Mouse (Mus musculus): ENCODE results near the gene Matn1. TPM values are rescaled to one million over a fixed set of nuclear protein-coding genes. Genes with fewer than 3 reads are reported as not detected.

Gene Matn1
- polyA plus RNA-seq, 1 experiment from 2014 or later = 0.39 TPM

DNA sequence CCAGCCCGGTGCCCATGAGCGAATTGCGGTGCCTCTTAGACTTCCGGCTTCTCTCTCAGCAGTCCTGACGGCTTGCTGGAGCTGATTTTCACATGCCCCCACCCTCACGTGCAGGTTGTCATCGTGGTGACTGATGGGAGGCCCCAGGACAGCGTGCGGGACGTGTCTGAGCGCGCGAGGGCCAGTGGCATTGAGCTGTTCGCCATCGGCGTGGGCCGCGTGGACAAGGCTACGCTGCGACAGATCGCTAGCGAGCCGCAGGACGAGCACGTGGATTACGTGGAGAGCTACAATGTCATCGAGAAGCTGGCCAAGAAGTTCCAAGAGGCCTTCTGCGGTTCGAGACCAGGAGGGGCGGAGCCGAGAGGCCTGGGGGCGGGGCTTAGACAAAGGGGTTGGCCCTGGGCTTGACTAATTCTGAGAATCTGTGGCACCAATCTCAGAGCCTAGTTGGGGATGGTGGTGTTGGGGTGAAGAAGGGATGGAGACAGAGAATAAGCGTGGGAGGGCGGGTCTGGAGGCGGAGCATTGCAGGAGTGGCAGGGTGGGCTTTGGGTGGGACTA lies 5.7 kb downstream of the Matn1 start:
- Histone ChIP-seq H3K27me3 (peaks cover 27% of the 10 kb centered on the region), H3K4me3 (no peak overlapping the region), H3K9ac (no peak overlapping the region), H3K9me3 (replicated peaks) (no peaks in the 10 kb centered on the region), H3K27ac (no peak overlapping the region), H3K36me3 (no peaks in the 10 kb centered on the region), H3K4me1 (replicated peaks) (peaks cover 5% of the 10 kb centered on the region), H3K4me2 (no peak overlapping the region)
- 79% methylated on average over 35 of the region's 35 CpGs for WGBS
- no peak for ATAC-seq (replicated peaks; ENCODE audit: insufficient number of reproducible peaks, insufficient read depth, low FRiP score, low read depth)

DNA sequence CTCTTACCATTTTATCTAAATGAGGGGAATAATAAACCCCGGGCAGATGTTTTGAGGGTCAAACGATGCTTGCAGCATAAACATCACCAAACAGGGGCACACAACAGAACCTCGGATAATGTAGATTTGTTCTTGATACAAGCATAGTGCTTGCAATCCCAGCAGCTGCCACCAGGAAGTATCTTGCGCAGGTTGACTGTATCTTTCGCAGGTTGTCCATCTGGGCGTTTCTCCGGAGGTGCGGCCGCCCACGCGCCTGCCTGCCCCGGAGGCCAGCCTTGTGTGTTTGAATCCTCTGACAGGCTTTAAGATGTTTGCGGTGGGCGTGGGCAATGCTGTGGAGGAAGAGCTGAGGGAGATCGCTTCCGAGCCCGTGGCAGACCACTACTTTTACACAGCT lies 8.3 kb downstream of the Matn1 start:
- no peaks in the 10 kb centered on the region for H3K36me3 ChIP-seq
- no peak for ATAC-seq (replicated peaks; ENCODE audit: insufficient number of reproducible peaks, insufficient read depth, low FRiP score, low read depth)
- WGBS = 34% methylated on average over 17 of the region's 17 CpGs
- H3K4me3 ChIP-seq = no peak overlapping the region
- no peaks in the 10 kb centered on the region for H3K4me1 ChIP-seq (replicated peaks)
- H3K27ac ChIP-seq = no peak overlapping the region
- H3K4me2 ChIP-seq = no peak overlapping the region
- H3K9me3 ChIP-seq (replicated peaks) = no peaks in the 10 kb centered on the region
- no peak overlapping the region for H3K9ac ChIP-seq
- peaks cover 29% of the 10 kb centered on the region for H3K27me3 ChIP-seq

DNA sequence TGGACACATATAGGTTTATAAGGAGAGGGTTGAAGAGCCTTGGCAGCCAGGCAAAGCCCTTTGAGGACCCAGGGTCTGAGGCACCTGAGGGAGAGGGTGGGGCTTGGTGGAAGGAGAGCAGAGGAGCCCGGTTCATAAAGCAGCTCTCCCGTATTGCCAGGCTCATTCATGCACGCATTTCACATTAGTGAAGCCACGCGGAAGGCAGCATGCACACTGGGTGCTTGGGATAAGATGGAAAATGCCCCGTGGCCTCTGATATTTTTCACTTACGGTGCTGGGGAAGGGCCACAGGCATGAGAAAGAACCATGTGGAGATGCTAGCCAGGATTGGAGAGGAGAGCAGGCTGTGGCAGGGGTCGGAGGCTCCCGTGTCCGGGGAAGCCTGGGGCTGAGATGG lies 13.0 kb downstream of the Matn1 start:
- H3K9me3 ChIP-seq (replicated peaks) = no peaks in the 10 kb centered on the region
- H3K4me3 ChIP-seq = no peak overlapping the region
- no peak overlapping the region for H3K9ac ChIP-seq
- peaks cover 22% of the 10 kb centered on the region for H3K27me3 ChIP-seq
- no peak overlapping the region for H3K4me2 ChIP-seq
- H3K36me3 ChIP-seq = no peaks in the 10 kb centered on the region
- no peaks in the 10 kb centered on the region for H3K4me1 ChIP-seq (replicated peaks)
- WGBS = 84% methylated on average over 10 of the region's 10 CpGs
- no peak for ATAC-seq (replicated peaks; ENCODE audit: insufficient number of reproducible peaks, insufficient read depth, low FRiP score, low read depth)
- no peak overlapping the region for H3K27ac ChIP-seq

DNA sequence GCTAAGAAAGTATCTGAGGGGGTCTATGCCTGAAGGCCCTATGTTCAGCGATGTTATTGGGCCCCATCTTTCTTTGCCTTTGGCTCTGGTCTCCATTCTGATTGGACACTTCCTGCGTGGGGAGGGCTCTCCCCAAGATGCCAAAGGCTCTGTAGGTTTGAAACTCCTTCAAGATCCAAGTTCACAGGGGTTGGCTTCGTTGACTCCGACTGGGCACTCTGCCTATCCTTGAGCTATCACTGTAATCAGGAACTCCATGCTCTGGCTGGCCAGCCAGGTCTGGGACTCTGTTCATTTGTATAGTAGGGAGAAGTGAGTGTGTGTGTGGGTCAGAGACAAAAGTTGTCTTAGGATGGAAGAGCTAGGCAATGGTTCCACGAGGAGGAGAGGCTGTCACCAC lies 14.6 kb downstream of the Matn1 start:
- WGBS = 49% methylated on average over 5 of the region's 5 CpGs
- Histone ChIP-seq H3K9ac (no peak overlapping the region), H3K27me3 (peaks cover 22% of the 10 kb centered on the region), H3K36me3 (no peaks in the 10 kb centered on the region), H3K9me3 (replicated peaks) (no peaks in the 10 kb centered on the region), H3K4me3 (no peak overlapping the region), H3K4me1 (replicated peaks) (no peaks in the 10 kb centered on the region), H3K4me2 (no peak overlapping the region), H3K27ac (no peak overlapping the region)
- no peak for ATAC-seq (replicated peaks; ENCODE audit: insufficient number of reproducible peaks, insufficient read depth, low FRiP score, low read depth)

DNA sequence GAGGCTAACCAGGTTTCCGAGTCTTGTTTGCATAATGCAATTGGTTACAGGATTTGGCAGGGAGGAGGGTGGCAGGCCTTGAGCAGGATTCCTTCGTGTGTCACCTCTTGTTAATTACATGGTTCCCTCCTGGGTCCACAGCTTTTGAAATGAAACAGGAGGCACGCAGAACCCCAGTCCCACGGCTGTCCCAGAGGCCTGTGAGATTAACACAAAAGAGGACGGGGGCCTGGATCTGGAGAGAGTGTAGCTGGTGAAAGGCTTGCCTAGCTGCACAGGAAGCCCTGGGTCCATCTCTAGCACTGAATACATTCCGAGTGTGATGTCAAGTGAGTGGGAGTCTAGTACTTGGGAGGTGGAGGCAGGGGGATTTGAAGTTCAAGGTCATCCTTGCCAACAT lies 15.5 kb downstream of the Matn1 start:
- Histone ChIP-seq H3K4me1 (replicated peaks) (no peaks in the 10 kb centered on the region), H3K27ac (no peak overlapping the region), H3K4me3 (no peak overlapping the region), H3K9ac (no peak overlapping the region), H3K4me2 (no peak overlapping the region), H3K9me3 (replicated peaks) (no peaks in the 10 kb centered on the region), H3K36me3 (no peaks in the 10 kb centered on the region), H3K27me3 (peaks cover 21% of the 10 kb centered on the region)
- WGBS = 49% methylated on average over 6 of the region's 6 CpGs
- ATAC-seq (replicated peaks; ENCODE audit: insufficient number of reproducible peaks, insufficient read depth, low FRiP score, low read depth) = no peak

DNA sequence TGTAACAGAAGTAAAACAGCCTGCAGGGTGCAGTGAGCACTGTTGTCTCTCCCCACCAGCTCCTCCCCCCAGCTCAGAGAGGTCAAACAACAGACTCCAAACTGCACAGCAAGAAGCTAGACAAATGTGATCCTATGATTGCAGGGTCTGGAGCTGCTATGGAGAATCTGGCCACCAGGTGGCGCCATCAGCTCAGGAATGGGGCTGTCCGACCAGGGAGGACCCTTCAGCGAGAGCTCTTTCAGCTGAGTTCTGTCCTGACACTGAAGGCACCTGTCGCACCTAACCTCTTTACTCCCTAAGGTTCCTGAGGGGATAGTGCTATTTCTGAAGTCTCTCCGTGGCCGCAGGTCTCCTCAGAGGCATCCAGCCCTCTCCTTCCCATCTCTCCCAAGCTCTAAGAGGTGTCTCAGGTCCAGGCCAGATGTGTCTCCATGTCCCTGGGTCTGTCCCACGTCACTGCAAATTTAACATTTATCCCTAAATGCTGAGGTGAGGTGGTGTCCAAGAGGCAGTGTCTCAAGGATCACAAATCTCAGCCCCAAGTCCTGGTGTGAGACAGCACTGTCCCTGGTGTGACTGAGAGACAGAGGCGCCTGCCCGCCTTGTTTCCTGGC lies 16.0 kb downstream of the Matn1 start:
- Histone ChIP-seq H3K36me3 (no peaks in the 10 kb centered on the region), H3K27ac (no peak overlapping the region), H3K27me3 (peaks cover 17% of the 10 kb centered on the region; the same call in 1 of the 2 replicates), H3K4me2 (no peak overlapping the region), H3K9me3 (replicated peaks) (no peaks in the 10 kb centered on the region), H3K9ac (no peak overlapping the region), H3K4me3 (no peak overlapping the region), H3K4me1 (replicated peaks) (no peaks in the 10 kb centered on the region)
- 31% methylated on average over 9 of the region's 9 CpGs for WGBS
- no peak; the same call in 1 of the 2 replicates for ATAC-seq (replicated peaks; ENCODE audit: insufficient number of reproducible peaks, insufficient read depth, low FRiP score, low read depth)

DNA sequence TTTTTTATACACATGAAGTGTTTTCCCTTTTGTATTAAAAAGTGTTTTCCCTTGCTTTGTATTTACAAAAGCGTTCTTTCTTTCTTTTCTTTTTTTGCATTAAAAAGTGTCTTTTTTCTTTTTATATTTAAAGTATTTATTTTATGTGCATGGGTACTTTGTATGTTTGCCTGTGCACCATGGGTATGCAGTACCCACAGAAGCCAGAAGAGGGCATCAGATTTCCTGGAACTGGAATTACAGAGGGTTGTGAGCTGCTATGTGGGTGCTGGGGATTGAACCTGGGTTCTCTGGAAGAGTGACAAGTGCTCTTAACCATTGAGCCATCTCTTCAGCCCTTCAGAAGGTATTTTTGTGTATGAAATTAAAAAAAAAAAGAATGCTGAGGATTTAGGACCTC lies 27.1 kb downstream of the Matn1 start:
- no peak overlapping the region for H3K4me2 ChIP-seq
- no peak overlapping the region for H3K9ac ChIP-seq
- no peak overlapping the region for H3K27ac ChIP-seq
- no peaks in the 10 kb centered on the region for H3K36me3 ChIP-seq
- WGBS = 100% methylated on average over 1 of the region's 1 CpGs
- H3K4me3 ChIP-seq = no peak overlapping the region
- 0 out of 2 replicates have a peak, but pooled peaks cover 3% of the 10 kb centered on the region for H3K9me3 ChIP-seq (replicated peaks)
- peaks cover 4% of the 10 kb centered on the region; the same call in 1 of the 2 replicates for H3K4me1 ChIP-seq (replicated peaks)
- H3K27me3 ChIP-seq = peaks cover 9% of the 10 kb centered on the region
- no peak for ATAC-seq (replicated peaks; ENCODE audit: insufficient number of reproducible peaks, insufficient read depth, low FRiP score, low read depth)

DNA sequence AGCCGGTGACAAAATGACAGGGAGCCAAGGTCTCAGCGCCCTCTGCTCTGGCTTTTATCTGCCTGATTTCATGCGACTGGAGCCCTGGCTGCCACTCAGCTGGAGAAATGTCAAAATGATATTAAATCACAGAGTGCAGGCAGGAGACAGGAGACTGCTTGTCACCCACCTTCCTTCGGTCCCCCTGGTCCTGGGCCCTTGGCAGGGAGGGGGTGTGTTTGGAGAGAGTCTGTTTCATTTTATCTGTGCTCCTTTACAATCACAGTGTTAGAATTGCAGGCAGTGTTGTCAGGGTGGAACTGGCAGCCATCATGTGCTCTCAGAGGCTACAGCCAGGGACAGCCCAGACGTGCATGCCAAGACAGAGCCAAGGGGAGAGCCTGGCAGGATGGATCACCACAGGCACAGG lies 28.2 kb downstream of the Matn1 start:
- Histone ChIP-seq H3K9me3 (replicated peaks) (0 out of 2 replicates have a peak, but pooled peaks cover 3% of the 10 kb centered on the region), H3K4me2 (no peak overlapping the region; the same call in 1 of the 2 replicates), H3K9ac (no peak overlapping the region), H3K27me3 (no peaks in the 10 kb centered on the region; the same call in 1 of the 2 replicates), H3K27ac (peak overlapping the region; percentile 68), H3K36me3 (no peaks in the 10 kb centered on the region), H3K4me3 (no peak overlapping the region), H3K4me1 (replicated peaks) (peaks cover 4% of the 10 kb centered on the region; the same call in 1 of the 2 replicates)
- WGBS = 42% methylated on average over 5 of the region's 5 CpGs
- ATAC-seq (replicated peaks; ENCODE audit: insufficient number of reproducible peaks, insufficient read depth, low FRiP score, low read depth) = peak; percentile 90

DNA sequence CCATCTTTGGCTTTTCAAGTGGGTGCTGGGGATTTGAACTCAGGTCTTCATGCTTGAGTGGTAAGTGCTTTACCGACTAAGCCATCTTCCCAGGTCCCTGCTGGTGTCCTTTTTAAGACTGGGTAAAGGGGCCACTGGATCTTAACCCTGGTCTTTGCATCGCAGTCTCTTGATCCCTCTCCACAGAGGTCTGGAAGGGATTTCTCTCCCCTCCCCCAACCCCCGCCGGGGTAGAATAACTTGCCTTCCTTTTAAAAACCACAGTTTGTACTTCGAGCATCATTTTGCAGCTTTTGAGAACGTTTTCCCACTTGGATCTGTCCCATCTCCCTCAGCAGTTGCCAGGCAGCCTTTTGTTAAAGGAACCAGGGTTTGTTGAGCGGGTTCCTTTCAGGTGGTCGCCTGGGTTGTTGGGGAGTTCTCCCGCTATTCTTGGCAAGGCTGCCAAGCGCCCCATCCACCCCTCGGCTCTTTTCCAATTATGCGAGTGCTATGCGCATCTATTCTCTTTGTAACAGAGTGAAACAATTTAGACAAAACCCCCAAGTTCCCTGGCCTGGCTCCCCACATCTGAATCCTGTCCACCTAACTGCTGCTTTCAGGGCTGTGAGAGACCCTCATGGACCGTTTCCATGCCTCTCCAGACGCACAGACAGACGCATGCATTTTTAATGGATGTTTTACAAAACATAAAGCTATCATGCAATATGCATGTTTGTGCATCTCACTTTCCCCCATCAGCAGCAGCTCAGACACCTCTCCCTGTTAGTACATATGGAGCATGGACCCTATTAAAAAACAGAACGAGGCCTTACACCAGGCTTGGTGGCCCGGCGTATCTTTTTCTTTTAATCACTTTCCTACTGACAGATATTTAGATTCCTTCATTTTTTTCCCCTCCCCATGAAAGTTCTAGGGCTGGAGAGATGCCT lies 29.4 kb downstream of the Matn1 start:
- H3K27ac ChIP-seq = peak overlapping the region; percentile 68; the same call in 1 of the 2 replicates
- no peak overlapping the region for H3K4me3 ChIP-seq
- peaks cover 1% of the 10 kb centered on the region; the same call in 1 of the 2 replicates for H3K27me3 ChIP-seq
- peaks cover 4% of the 10 kb centered on the region; the same call in 1 of the 2 replicates for H3K4me1 ChIP-seq (replicated peaks)
- H3K9me3 ChIP-seq (replicated peaks) = 0 out of 2 replicates have a peak, but pooled peaks cover 3% of the 10 kb centered on the region
- no peak for ATAC-seq (replicated peaks; ENCODE audit: insufficient number of reproducible peaks, insufficient read depth, low FRiP score, low read depth)
- H3K9ac ChIP-seq = no peak overlapping the region
- no peak overlapping the region for H3K4me2 ChIP-seq
- 64% methylated on average over 19 of the region's 19 CpGs for WGBS
- H3K36me3 ChIP-seq = no peaks in the 10 kb centered on the region

DNA sequence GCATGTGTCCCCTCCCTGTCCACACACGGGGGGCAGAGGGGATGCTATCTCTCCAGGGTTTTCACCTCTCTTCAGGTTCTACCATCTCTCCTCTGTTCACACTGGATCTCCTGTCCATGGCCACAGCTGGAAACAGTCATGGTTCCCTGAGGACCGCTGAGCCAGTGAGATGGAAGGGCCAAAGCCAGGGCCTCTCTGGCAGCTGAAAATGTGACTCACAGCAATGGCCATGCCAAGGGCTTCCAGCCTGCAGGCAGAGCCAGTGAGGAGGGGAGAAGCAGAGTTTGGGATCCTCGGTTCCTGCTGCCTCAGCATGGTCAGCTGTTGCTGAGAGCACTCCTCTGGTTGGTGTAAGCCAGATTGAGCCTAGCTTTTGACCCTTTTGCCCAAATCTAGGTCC lies 34.8 kb downstream of the Matn1 start:
- H3K9me3 ChIP-seq (replicated peaks) = no peaks in the 10 kb centered on the region
- H3K4me2 ChIP-seq = no peak overlapping the region
- WGBS = 51% methylated on average over 3 of the region's 3 CpGs
- peaks cover 14% of the 10 kb centered on the region for H3K27me3 ChIP-seq
- no peak for ATAC-seq (replicated peaks; ENCODE audit: insufficient number of reproducible peaks, insufficient read depth, low FRiP score, low read depth)
- H3K27ac ChIP-seq = no peak overlapping the region
- no peaks in the 10 kb centered on the region for H3K4me1 ChIP-seq (replicated peaks)
- no peaks in the 10 kb centered on the region for H3K36me3 ChIP-seq
- H3K9ac ChIP-seq = no peak overlapping the region
- H3K4me3 ChIP-seq = no peak overlapping the region

DNA sequence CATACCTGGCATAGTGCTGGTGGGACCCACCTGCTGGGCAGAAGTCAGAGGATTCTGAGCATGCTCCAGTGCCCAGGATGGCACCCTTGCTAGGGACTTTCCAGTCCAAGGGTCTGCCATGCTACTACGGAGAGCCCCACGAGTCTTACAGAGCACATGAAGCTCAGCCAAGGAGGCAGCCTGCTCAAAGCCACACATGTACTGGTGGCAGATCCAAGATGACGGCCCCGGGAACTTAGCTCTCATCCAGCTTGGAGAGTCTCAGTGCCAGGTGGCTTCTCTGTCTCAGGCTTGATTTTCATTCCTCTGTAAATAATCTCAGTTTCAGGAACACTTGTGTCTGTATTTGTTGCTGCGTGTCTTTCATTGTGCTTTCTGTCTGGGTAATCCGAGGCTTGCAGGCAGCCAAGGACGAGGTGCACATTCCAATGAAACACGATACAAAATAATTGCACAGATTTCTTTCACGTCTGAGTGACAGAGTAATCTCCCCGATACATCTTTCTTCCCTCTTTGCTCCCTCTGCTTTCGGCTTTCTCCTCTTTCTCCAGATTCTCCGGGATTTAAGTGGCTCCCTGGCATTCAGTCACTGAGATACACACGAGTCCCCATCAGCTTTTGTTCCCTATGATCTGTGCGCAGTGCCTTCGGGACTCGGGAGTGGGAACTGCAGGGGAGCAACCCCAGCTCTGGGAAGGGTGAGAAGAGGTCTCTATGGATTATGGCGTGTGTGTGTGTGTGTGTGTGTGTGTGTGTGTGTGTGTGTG lies 40.4 kb downstream of the Matn1 start:
- H3K27ac ChIP-seq = no peak overlapping the region
- H3K27me3 ChIP-seq = 0 out of 2 replicates have a peak, but pooled peaks cover 3% of the 10 kb centered on the region
- no peak for ATAC-seq (replicated peaks; ENCODE audit: insufficient number of reproducible peaks, insufficient read depth, low FRiP score, low read depth)
- H3K4me1 ChIP-seq (replicated peaks) = no peaks in the 10 kb centered on the region
- 64% methylated on average over 17 of the region's 17 CpGs for WGBS
- no peaks in the 10 kb centered on the region for H3K9me3 ChIP-seq (replicated peaks)
- no peaks in the 10 kb centered on the region for H3K36me3 ChIP-seq
- H3K4me3 ChIP-seq = no peak overlapping the region
- H3K4me2 ChIP-seq = no peak overlapping the region
- H3K9ac ChIP-seq = no peak overlapping the region
